11 mouse cellular contexts compared by ENCODE assay signal in the genomic region with DNA sequence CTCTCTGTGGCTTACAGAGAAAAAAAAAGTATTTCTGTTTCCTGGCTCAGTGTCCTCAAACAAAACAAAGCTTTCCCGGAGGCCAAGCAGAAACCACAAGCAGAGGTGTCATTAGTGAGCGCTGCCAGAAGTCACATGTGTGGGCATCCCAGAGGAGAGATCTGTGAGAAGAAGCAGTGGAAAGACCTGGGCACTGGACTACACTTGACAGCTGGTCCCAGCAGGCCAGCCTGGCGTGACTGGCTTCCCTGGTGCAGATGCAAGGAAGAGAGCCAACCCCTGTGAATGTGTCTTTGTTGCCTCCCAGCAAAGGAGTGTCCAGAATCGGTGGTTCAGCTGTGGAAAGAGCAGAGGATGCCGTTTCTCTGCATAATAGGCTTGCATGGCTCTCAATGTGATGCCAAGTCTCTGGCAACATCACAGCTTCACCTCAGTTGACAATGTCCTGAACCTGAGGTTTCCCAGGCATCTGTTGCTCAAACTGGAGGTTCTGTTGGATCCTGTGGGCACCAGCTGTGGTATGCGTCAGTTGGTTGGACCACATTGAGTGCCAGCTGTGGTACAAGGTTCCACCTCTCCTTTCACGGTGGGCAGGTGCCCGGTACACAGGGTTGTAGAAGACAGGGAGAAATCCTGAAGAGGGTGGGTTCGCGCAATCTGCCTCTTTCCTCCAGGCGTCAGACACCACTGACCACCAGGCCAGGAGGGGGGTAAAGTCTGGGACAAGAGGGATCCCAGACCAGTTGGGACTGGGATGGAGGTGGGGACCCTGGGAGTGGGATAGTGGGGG.
DNase-seq lines count a peak whose midpoint lies in the region; ATAC-seq and TF ChIP-seq lines count a peak whose summit lies in the region.
"Had no signal": no experiment of that assay in that cellular context is flagged by ENCODE, and none has a peak within 500 bp of the region (broad histone marks: within the 10 kb centered on the region; RNA-seq: fewer than 3 reads in every experiment).

No protein-coding gene starts in this region.

- no peaks in the 10 kb centered on the region; the same call in 1 of the 2 replicates for H3K4me1 ChIP-seq in midbrain, embryonic 15.5 days

- peak; percentile 34; the same call in 1 of the 2 replicates for ATAC-seq in frontal cortex, adult (ENCODE audit: low TSS enrichment)
- peak; percentile 73 for ATAC-seq in midbrain, embryonic 15.5 days (replicated peaks)

- WGBS in midbrain, embryonic 15.5 days, result 76% methylated on average over 11 of the region's 11 CpGs

- H3K9ac ChIP-seq in midbrain, embryonic 15.5 days, result no peak overlapping the region

- DNase-seq in frontal cortex, adult 2 months (ENCODE audit: extremely low spot score in 1 of 2, low spot score in 1 of 2), result no peak
- DNase-seq in left cerebral cortex, postnatal 10 days (ENCODE audit: extremely low spot score in 1 of 2, low spot score in 2 of 2), result peak; percentile 11 to 30
- no peak for DNase-seq in left cerebral cortex, adult 11 months (ENCODE audit: low spot score)
- peak; percentile 65 for DNase-seq in brain, embryonic 14.5 days (ENCODE audit: low read depth)
- no peak for DNase-seq in kidney, postnatal 25 days
- DNase-seq in lung, postnatal 25 days (ENCODE audit: low spot score), result no peak
- DNase-seq: cerebellum, adult 8-10 months; heart, postnatal 14 days; lung, adult 2 months had no signal

- H3K4me2 ChIP-seq in midbrain, embryonic 15.5 days, result no peak overlapping the region

- intact Hi-C loops in left cerebral cortex, postnatal 10 days (cut with DNase I), result no loop called here

- H3K9me3 ChIP-seq in midbrain, embryonic 15.5 days, result no peaks in the 10 kb centered on the region

- TF ChIP-seq POLR2A in brain, embryonic 14.5 days (IDR thresholded peaks at IDR 0.05; ENCODE audit: borderline replicate concordance, extremely low read depth, insufficient read depth, insufficient read length, poor library complexity, severe bottlenecking), result no peak

- no peak overlapping the region for H3K27ac ChIP-seq in midbrain, embryonic 15.5 days

- H3K27me3 ChIP-seq in midbrain, embryonic 15.5 days (replicated peaks), result peaks cover 5% of the 10 kb centered on the region; the same call in 1 of the 2 replicates

- no peaks in the 10 kb centered on the region for H3K36me3 ChIP-seq in midbrain, embryonic 15.5 days (replicated peaks)

- TF ChIP-seq CTCF in brain, embryonic 14.5 days (IDR thresholded peaks at IDR 0.05; ENCODE audit: borderline replicate concordance, extremely low read depth, insufficient read depth, insufficient read length), result no peak

- H3K4me3 ChIP-seq in midbrain, embryonic 15.5 days, result no peak overlapping the region

Comparison
In these comparisons a context has a peak if more than half of its experiments do, and no peak if none do; other contexts are left out.
1. DNase-seq: peak in left cerebral cortex, postnatal 10 days (2 of 2) and brain, embryonic 14.5 days (single experiment); none in frontal cortex, adult 2 months (0 of 2), left cerebral cortex, adult 11 months (single experiment), kidney, postnatal 25 days (0 of 2) and lung, postnatal 25 days (single experiment).